Mouse (Mus musculus) yolk sac, embryonic 10.5 days (tissue): ENCODE data around the gene Olfr279.

Experiments
- DNase-seq: peaks from one replicate; pipeline ENCODE4 v3.0.0-alpha.2; 2017; ENCODE audit warnings: low spot score

Olfr279 gene

GRCm38 (mm10) chr15:98546843-98547242 lies 54.6 kb downstream of the Olfr279 start:
- DNase-seq = no peak
